Mouse (Mus musculus) thymus, adult 2 months (tissue): ENCODE results near the gene Mgst2.

ENCODE experiments used
- CTCF ChIP-seq: fragments of 200-500 bp; IDR thresholded peaks from 2 replicates; pipeline ENCODE4 v1.5.1; 2012; ENCODE audit warnings: mild to moderate bottlenecking, control low read depth, low read length, moderate library complexity, borderline replicate concordance; ENCODE audit not compliant: control insufficient read depth, poor library complexity, insufficient read depth; ENCODE audit errors: extremely low read depth
- POLR2A ChIP-seq: fragments of 200-500 bp; IDR thresholded peaks from 2 replicates; pipeline ENCODE4 v1.6.1; 2012; ENCODE audit warnings: mild to moderate bottlenecking, low read length, control low read depth, moderate library complexity; ENCODE audit not compliant: control insufficient read depth, poor library complexity, insufficient read depth; ENCODE audit errors: extremely low read depth

DNA sequence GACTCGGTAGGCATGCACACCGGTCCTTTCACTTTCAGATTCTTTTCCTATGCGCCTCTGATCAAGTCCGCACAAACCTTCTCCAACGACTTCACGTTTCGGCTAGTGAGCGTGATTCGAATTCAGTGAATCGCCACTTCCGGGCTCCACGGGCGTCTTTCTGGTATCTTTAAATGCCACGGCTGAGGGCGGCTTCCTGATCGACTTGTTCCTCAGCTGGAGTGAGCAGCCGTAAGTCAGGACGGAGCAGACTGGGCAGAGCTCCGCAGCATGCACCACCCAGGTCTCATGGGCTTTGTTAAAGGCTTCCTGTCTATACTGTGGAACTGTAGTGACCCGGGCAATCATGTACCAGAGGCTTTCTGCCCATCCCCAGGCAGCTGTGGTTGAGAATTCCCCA, 23.5 kb upstream of the Mgst2 start:
- TF ChIP-seq POLR2A, result 0 out of 2 replicates have a peak, but pooled peaks have one; percentile 25
- no peak for TF ChIP-seq CTCF
